ENCODE assay signal across 20 mouse cellular contexts in the genomic region with DNA sequence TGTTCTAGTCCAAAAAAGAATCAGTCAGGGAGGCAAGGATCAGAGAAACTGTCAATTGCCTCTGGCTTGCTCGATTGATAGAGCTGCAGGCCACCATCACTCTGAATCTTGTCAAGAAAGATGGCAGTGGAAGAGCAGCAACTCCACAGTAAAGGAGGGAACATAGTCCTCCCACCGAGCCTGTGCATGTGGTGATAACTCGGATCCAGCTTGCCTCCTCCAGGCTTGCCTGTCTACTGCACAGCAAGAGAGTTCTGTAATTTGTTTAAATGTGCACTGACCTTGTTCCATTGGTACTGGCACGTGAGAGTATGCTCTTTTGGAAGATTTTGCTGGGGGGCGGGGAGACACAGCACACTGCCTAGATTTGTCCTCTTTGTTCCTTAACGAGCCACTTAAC.
A peak's percentile ranks its signal among the peaks of the same experiment; 100 is the strongest.
DNase-seq lines count a peak whose midpoint lies in the region; ATAC-seq and TF ChIP-seq lines count a peak whose summit lies in the region.
"Had no signal": no experiment of that assay in that cellular context is flagged by ENCODE, and none has a peak within 500 bp of the region (broad histone marks: within the 10 kb centered on the region; RNA-seq: fewer than 3 reads in every experiment).

No protein-coding gene starts in this region.

- 0 out of 2 replicates have a peak, but pooled peaks have one; percentile 30 for ATAC-seq in forebrain, embryonic 11.5 days (replicated peaks; ENCODE audit: low FRiP score)
- ATAC-seq in forebrain, postnatal 0 days: no peak
- ATAC-seq in midbrain, embryonic 16.5 days: peak; percentile 28; the same call in 1 of the 2 replicates
- ATAC-seq: CD4-positive, CD25-positive, alpha-beta regulatory T cell, adult 4 months; intestine, postnatal 0 days had no signal

- H3K9ac ChIP-seq in forebrain, embryonic 11.5 days (ENCODE audit: low read length): no peak overlapping the region
- H3K9ac ChIP-seq in forebrain, postnatal 0 days: no peak overlapping the region
- no peak overlapping the region for H3K9ac ChIP-seq in midbrain, embryonic 16.5 days (ENCODE audit: low read depth, low read length)
- H3K9ac ChIP-seq: limb, embryonic 15.5 days; liver, embryonic 14.5 days had no signal

- no peak overlapping the region for H3K4me3 ChIP-seq in forebrain, embryonic 11.5 days (ENCODE audit: low read depth, low read length)
- no peak overlapping the region for H3K4me3 ChIP-seq in forebrain, postnatal 0 days (ENCODE audit: low read depth, low read length)
- no peak overlapping the region for H3K4me3 ChIP-seq in midbrain, embryonic 16.5 days (ENCODE audit: low read depth, low read length)
- no peak overlapping the region for H3K4me3 ChIP-seq in midbrain, embryonic 10.5 days
- H3K4me3 ChIP-seq: heart, embryonic 10.5 days; layer of hippocampus, adult 2 months; limb, embryonic 15.5 days had no signal

- no peaks in the 10 kb centered on the region for H3K4me1 ChIP-seq in forebrain, embryonic 11.5 days (replicated peaks; ENCODE audit: control insufficient read depth, insufficient read depth, low read length)
- no peaks in the 10 kb centered on the region for H3K4me1 ChIP-seq in forebrain, postnatal 0 days (ENCODE audit: insufficient read depth)
- H3K4me1 ChIP-seq in midbrain, embryonic 16.5 days (ENCODE audit: control insufficient read depth, insufficient read depth, low read length): no peaks in the 10 kb centered on the region
- no peaks in the 10 kb centered on the region for H3K4me1 ChIP-seq in midbrain, embryonic 10.5 days
- H3K4me1 ChIP-seq: heart, embryonic 10.5 days; limb, embryonic 15.5 days had no signal

- TF ChIP-seq CTCF in forebrain, postnatal 0 days (IDR thresholded peaks at IDR 0.05; ENCODE audit: low read depth): no peak

- no peaks in the 10 kb centered on the region for H3K9me3 ChIP-seq in forebrain, embryonic 11.5 days (ENCODE audit: control insufficient read depth, low read length)
- no peaks in the 10 kb centered on the region for H3K9me3 ChIP-seq in forebrain, postnatal 0 days (ENCODE audit: low read length)
- H3K9me3 ChIP-seq in midbrain, embryonic 16.5 days (replicated peaks; ENCODE audit: control insufficient read depth, low read length, poor library complexity, severe bottlenecking): no peaks in the 10 kb centered on the region
- no peaks in the 10 kb centered on the region for H3K9me3 ChIP-seq in midbrain, embryonic 10.5 days (replicated peaks)
- H3K9me3 ChIP-seq: heart, embryonic 10.5 days; limb, embryonic 15.5 days had no signal

- H3K27ac ChIP-seq in forebrain, embryonic 11.5 days (ENCODE audit: low read depth, low read length): no peak overlapping the region
- H3K27ac ChIP-seq in forebrain, postnatal 0 days (ENCODE audit: low read depth, low read length): no peak overlapping the region
- no peak overlapping the region for H3K27ac ChIP-seq in midbrain, embryonic 16.5 days (ENCODE audit: low read length)
- no peak overlapping the region for H3K27ac ChIP-seq in midbrain, embryonic 10.5 days (replicated peaks)
- H3K27ac ChIP-seq: heart, embryonic 10.5 days; layer of hippocampus, adult 2 months; limb, embryonic 15.5 days; liver, embryonic 14.5 days; stomach, postnatal 0 days had no signal

- no peak overlapping the region for H3K4me2 ChIP-seq in forebrain, embryonic 11.5 days (ENCODE audit: low read depth, low read length, severe bottlenecking)
- H3K4me2 ChIP-seq in forebrain, postnatal 0 days (ENCODE audit: low read depth): no peak overlapping the region
- H3K4me2 ChIP-seq in midbrain, embryonic 16.5 days (ENCODE audit: low read length): no peak overlapping the region
- H3K4me2 ChIP-seq: limb, embryonic 15.5 days had no signal

- no peak for DNase-seq in forebrain, embryonic 11.5 days (ENCODE audit: low spot score)
- DNase-seq in forebrain, postnatal 0 days: no peak
- peak; percentile 10 for DNase-seq in left cerebral cortex, postnatal 4 days
- no peak for DNase-seq in left cerebral cortex, postnatal 36 days (ENCODE audit: low spot score in 2 of 2)
- no peak for DNase-seq in midbrain, embryonic 10.5 days (ENCODE audit: low spot score)
- no peak for DNase-seq in gastrocnemius, postnatal 14 days
- DNase-seq: adrenal gland, postnatal 36 days; cerebellum, postnatal 36 days; heart, postnatal 4 days; kidney, postnatal 25 days; lung, postnatal 14 days; right cerebral cortex, postnatal 14 days had no signal

- intact Hi-C loops in left cerebral cortex, postnatal 4 days (cut with DNase I): no loop called here
- intact Hi-C loops in left cerebral cortex, postnatal 36 days (cut with DNase I): no loop called here
- intact Hi-C loops in gastrocnemius, postnatal 14 days (cut with DNase I; ENCODE audit: low total_unique reads): no loop called here

- WGBS in forebrain, embryonic 11.5 days: 54% methylated on average over 6 of the region's 6 CpGs
- 49% methylated on average over 6 of the region's 6 CpGs for WGBS in forebrain, postnatal 0 days
- WGBS in midbrain, embryonic 16.5 days: 57% methylated on average over 6 of the region's 6 CpGs
- WGBS in midbrain, embryonic 10.5 days: 79% methylated on average over 6 of the region's 6 CpGs

- no peaks in the 10 kb centered on the region for H3K27me3 ChIP-seq in forebrain, embryonic 11.5 days (ENCODE audit: control insufficient read depth, insufficient read depth, low read length)
- H3K27me3 ChIP-seq in forebrain, postnatal 0 days (ENCODE audit: insufficient read depth, low read length): no peaks in the 10 kb centered on the region
- no peaks in the 10 kb centered on the region for H3K27me3 ChIP-seq in midbrain, embryonic 16.5 days (ENCODE audit: control insufficient read depth, insufficient read depth, low read depth, low read length)
- no peaks in the 10 kb centered on the region for H3K27me3 ChIP-seq in midbrain, embryonic 10.5 days (ENCODE audit: low read depth, poor library complexity, severe bottlenecking)
- H3K27me3 ChIP-seq: limb, embryonic 15.5 days had no signal

- H3K36me3 ChIP-seq in forebrain, embryonic 11.5 days (ENCODE audit: control insufficient read depth, insufficient read depth, low read length): no peaks in the 10 kb centered on the region
- H3K36me3 ChIP-seq in forebrain, postnatal 0 days (ENCODE audit: insufficient read depth): no peaks in the 10 kb centered on the region
- H3K36me3 ChIP-seq in midbrain, embryonic 16.5 days (ENCODE audit: control insufficient read depth, insufficient read depth, low read length): no peaks in the 10 kb centered on the region
- H3K36me3 ChIP-seq in midbrain, embryonic 10.5 days: no peaks in the 10 kb centered on the region
- H3K36me3 ChIP-seq: heart, embryonic 10.5 days; limb, embryonic 15.5 days had no signal
